Mouse (Mus musculus) spleen, embryonic (tissue): Measurements from ENCODE around the gene Gm39566.

ENCODE experiments used
- CTCF ChIA-PET: fragments of 350-600 bp; sonication (Branson Sonifier 250); formaldehyde crosslinking; loops from one replicate; lab custom pipeline; 2022; lab: Charles Lee

The Gm39566 gene

GRCm38 (mm10) chr11:69800138-69800391, 15.0 kb downstream of the Gm39566 start:
- CTCF ChIA-PET: interaction anchor here (0.7 kb wide), 3 partner anchors 45 to 511 kb away, joined by 4 to 18 read pairs (median 11); no protein-coding TSS in a partner anchor

- CTCF ChIA-PET: interaction anchor here (0.7 kb wide), 3 partner anchors 45 to 512 kb away, joined by 4 to 18 read pairs (median 11); no protein-coding TSS in a partner anchor
Measured at GRCm38 (mm10) chr11:69799394-69800137, 15.5 kb downstream of the Gm39566 start.

GRCm38 (mm10) chr11:69797924-69798323, 17.2 kb downstream of the Gm39566 start:
- CTCF ChIA-PET: interaction anchor here (0.6 kb wide), 1 partner anchor 133 kb away, joined by 3 read pairs; no protein-coding TSS in a partner anchor

- CTCF ChIA-PET: interaction anchor here (1.2 kb wide), 1 partner anchor 114 kb away, joined by 3 read pairs; the partner anchor contains the start of gene Senp3
Measured at GRCm38 (mm10) chr11:69795983-69796435, 19.1 kb downstream of the Gm39566 start.

- CTCF ChIA-PET: no interaction called here
Measured at GRCm38 (mm10) chr11:69795168-69795982, 19.7 kb downstream of the Gm39566 start, which contains the start of gene Chrnb1. Gene Chrnb1, minus strand, starts transcription at chr11:69795943.

- CTCF ChIA-PET: interaction anchor here (0.6 to 0.7 kb wide), 2 partner anchors 26 to 142 kb away, joined by 3 read pairs; no protein-coding TSS in a partner anchor
Measured at GRCm38 (mm10) chr11:69793429-69793828, 21.7 kb downstream of the Gm39566 start.

- CTCF ChIA-PET: no interaction called here
Measured at GRCm38 (mm10) chr11:69791420-69791819, 23.7 kb downstream of the Gm39566 start.

- CTCF ChIA-PET: no interaction called here
Measured at GRCm38 (mm10) chr11:69789431-69789830, 25.7 kb downstream of the Gm39566 start.

- CTCF ChIA-PET: interaction anchor here (0.6 kb wide), 1 partner anchor 979 kb away, joined by 4 read pairs; no protein-coding TSS in a partner anchor
Measured at GRCm38 (mm10) chr11:69787306-69787705, 27.8 kb downstream of the Gm39566 start.

- CTCF ChIA-PET: no interaction called here
Measured at GRCm38 (mm10) chr11:69784793-69785272, 30.3 kb downstream of the Gm39566 start.

GRCm38 (mm10) chr11:69781828-69782227, 33.3 kb downstream of the Gm39566 start:
- CTCF ChIA-PET: interaction anchor here (0.9 kb wide), 1 partner anchor 12 kb away, joined by 3 read pairs; no protein-coding TSS in a partner anchor

GRCm38 (mm10) chr11:69778985-69779384, 36.1 kb downstream of the Gm39566 start:
- CTCF ChIA-PET: no interaction called here

GRCm38 (mm10) chr11:69778258-69778982, 36.7 kb downstream of the Gm39566 start:
- CTCF ChIA-PET: no interaction called here

- CTCF ChIA-PET: no interaction called here
Measured at GRCm38 (mm10) chr11:69777504-69778257, 37.4 kb downstream of the Gm39566 start.

- CTCF ChIA-PET: no interaction called here
Measured at GRCm38 (mm10) chr11:69776488-69776887, 38.6 kb downstream of the Gm39566 start.

- CTCF ChIA-PET: interaction anchor here (0.6 kb wide), 1 partner anchor 95 kb away, joined by 4 read pairs; no protein-coding TSS in a partner anchor
Measured at GRCm38 (mm10) chr11:69775716-69776115, 39.4 kb downstream of the Gm39566 start.

GRCm38 (mm10) chr11:69774961-69775360, 40.1 kb downstream of the Gm39566 start:
- CTCF ChIA-PET: interaction anchor here (1.2 kb wide), 1 partner anchor 27 kb away, joined by 3 read pairs; the partner anchor contains the start of gene Fgf11

- CTCF ChIA-PET: interaction anchor here (0.6 kb wide), 1 partner anchor 26 kb away, joined by 3 read pairs; no protein-coding TSS in a partner anchor
Measured at GRCm38 (mm10) chr11:69767625-69767909, 47.5 kb downstream of the Gm39566 start.

- CTCF ChIA-PET: interaction anchor here (0.6 kb wide), 1 partner anchor 26 kb away, joined by 3 read pairs; no protein-coding TSS in a partner anchor
Measured at GRCm38 (mm10) chr11:69766872-69767624, 48.0 kb downstream of the Gm39566 start.
